Mouse (Mus musculus) heart, adult 2 months (tissue): ENCODE data around the gene Slco4c1. TPM values are rescaled to one million over a fixed set of nuclear protein-coding genes. Genes with fewer than 3 reads are reported as not detected.

Experiments
- DNase-seq, 2 experiments: peaks; one replicate each; pipeline ENCODE4 v3.0.0; 2021
- H3K27ac ChIP-seq: fragments of 200-600 bp; 2 replicates; pipeline ENCODE4 v1.8.1; 2022
- H3K27me3 ChIP-seq: fragments of 200-500 bp; 2 replicates; pipeline ENCODE4 v1.6.1; 2012; ENCODE audit warnings: mild to moderate bottlenecking, low read length, inconsistent platforms, mixed read lengths; ENCODE audit not compliant: control insufficient read depth, insufficient read depth
- H3K36me3 ChIP-seq: fragments of 200-500 bp; 2 replicates; pipeline ENCODE4 v1.6.1; 2012; ENCODE audit warnings: low read length, inconsistent platforms; ENCODE audit not compliant: control insufficient read depth, insufficient read depth
- H3K4me1 ChIP-seq: fragments of 200-500 bp; 2 replicates; pipeline ENCODE4 v1.6.1; 2011; ENCODE audit warnings: low read length; ENCODE audit not compliant: control insufficient read depth, insufficient read depth
- H3K4me3 ChIP-seq: fragments of 200-600 bp; 2 replicates; pipeline ENCODE4 v1.8.1; 2022
- H3K79me2 ChIP-seq: fragments of 200-500 bp; replicated peaks from 2 replicates; pipeline ENCODE4 v1.6.1; 2012; ENCODE audit warnings: mild to moderate bottlenecking, inconsistent platforms, low read length, moderate library complexity, mixed read lengths; ENCODE audit not compliant: control insufficient read depth, insufficient read depth
- H3K9ac ChIP-seq: fragments of 200-500 bp; 2 replicates; pipeline ENCODE4 v1.6.1; 2012; ENCODE audit warnings: low read depth, mild to moderate bottlenecking, control low read depth, inconsistent platforms, low read length, mixed read lengths
- CTCF ChIP-seq: fragments of 200-600 bp; IDR thresholded peaks from 2 replicates; pipeline ENCODE4 v1.8.1; 2022; ENCODE audit warnings: antibody characterized with exemption, mild to moderate bottlenecking, moderate library complexity
- EP300 ChIP-seq: fragments of 200-500 bp; IDR thresholded peaks from 2 replicates; pipeline ENCODE4 v1.6.1; 2011; ENCODE audit warnings: low read depth, low read length, control low read depth; ENCODE audit not compliant: insufficient read depth
- POLR2A ChIP-seq: fragments of 200-500 bp; IDR thresholded peaks from 2 replicates; pipeline ENCODE4 v1.6.1; 2011; ENCODE audit warnings: mild to moderate bottlenecking, low read depth, low read length, control low read depth; ENCODE audit not compliant: insufficient read depth
- WGBS: fragments of 180-500 bp; shearing (Covaris S2); methylation state at CpG from one replicate; pipeline ENCODE4 v1.1.7; 2018; 5-methylcytosine and 5-hydroxymethylcytosine counted together
- intact Hi-C: fragments of 180-260 bp; cut with DNase I; formaldehyde crosslinking; loops from one replicate; pipeline ENCODE4 v1.15.1; 2025
- long read RNA-seq: library from polyadenylated mRNA; stranded (forward); transcript quantifications from one replicate; pipeline ENCODE4 v2.0.0, GENCODE M21; 2021
- polyA plus RNA-seq: library from polyadenylated mRNA; depleted of rRNA; stranded (reverse); fragments of >200 nt; gene quantifications from 2 replicates; pipeline ENCODE4 v1.2.3, GENCODE M21; 2012; rRNA removed
- total RNA-seq, 2 experiments: library from RNA; stranded (reverse); gene quantifications; 2 replicates each; pipeline ENCODE4 v1.2.3; 2021

Slco4c1 gene
- total RNA-seq (not detected), polyA plus RNA-seq (0.20 TPM in 1 of 2 replicates, not detected in the other)
- long read RNA-seq, result 0 reads

GRCm38 (mm10) chr1:96871528-96872360, at the start of gene Slco4c1:
Gene Slco4c1 (minus strand): TSS chr1:96872171.
- no peaks in the 10 kb centered on the region for H3K4me1 ChIP-seq
- 3% methylated on average over 40 of the region's 40 CpGs for WGBS
- no peak for TF ChIP-seq EP300
- TF ChIP-seq CTCF, result no peak
- TF ChIP-seq POLR2A, result no peak
- intact Hi-C loops, result no loop called here
- H3K4me3 ChIP-seq, result 0 out of 2 replicates have a peak within 1 kb of the TSS, but pooled peaks have one; percentile 6
- H3K27me3 ChIP-seq, result peaks cover 3% of the 10 kb centered on the region; the same call in 1 of the 2 replicates
- no peaks in the 10 kb centered on the region for H3K79me2 ChIP-seq
- H3K36me3 ChIP-seq, result no peaks in the 10 kb centered on the region
- no peak within 1 kb of the TSS for H3K27ac ChIP-seq
- peak in 1 of 2 experiments; percentile 9 for DNase-seq
- no peak within 1 kb of the TSS for H3K9ac ChIP-seq

- no peaks in the 10 kb centered on the region for H3K27me3 ChIP-seq
- intact Hi-C loops, result no loop called here
- H3K4me3 ChIP-seq, result no peak overlapping the region
- TF ChIP-seq EP300, result no peak
- TF ChIP-seq CTCF, result no peak
- TF ChIP-seq POLR2A, result no peak
- H3K36me3 ChIP-seq, result no peaks in the 10 kb centered on the region
- H3K79me2 ChIP-seq, result no peaks in the 10 kb centered on the region
- no peak overlapping the region for H3K9ac ChIP-seq
- no peaks in the 10 kb centered on the region for H3K4me1 ChIP-seq
- DNase-seq, result no peak
- H3K27ac ChIP-seq, result no peak overlapping the region
These were observed 45.4 kb upstream of the Slco4c1 start for GRCm38 (mm10) chr1:96917333-96917732.

GRCm38 (mm10) chr1:96883788-96884187, 11.8 kb upstream of the Slco4c1 start:
- no peak for DNase-seq
- TF ChIP-seq POLR2A, result no peak
- no peak for TF ChIP-seq EP300
- TF ChIP-seq CTCF, result no peak
- intact Hi-C loops, result no loop called here
- H3K79me2 ChIP-seq, result no peaks in the 10 kb centered on the region
- H3K4me1 ChIP-seq, result no peaks in the 10 kb centered on the region
- H3K27me3 ChIP-seq, result no peaks in the 10 kb centered on the region
- no peak overlapping the region for H3K27ac ChIP-seq
- no peak overlapping the region for H3K4me3 ChIP-seq
- H3K36me3 ChIP-seq, result no peaks in the 10 kb centered on the region
- no peak overlapping the region for H3K9ac ChIP-seq

- Histone ChIP-seq H3K27me3 (no peaks in the 10 kb centered on the region), H3K27ac (no peak overlapping the region), H3K9ac (no peak overlapping the region), H3K79me2 (no peaks in the 10 kb centered on the region), H3K36me3 (no peaks in the 10 kb centered on the region), H3K4me3 (no peak overlapping the region), H3K4me1 (no peaks in the 10 kb centered on the region)
- WGBS, result 72% methylated on average over 1 of the region's 1 CpGs
- no peak for TF ChIP-seq POLR2A
- no peak for TF ChIP-seq CTCF
- TF ChIP-seq EP300, result no peak
- intact Hi-C loops, result no loop called here
- DNase-seq, result no peak
These were observed 6.6 kb upstream of the Slco4c1 start for GRCm38 (mm10) chr1:96878572-96878971.

GRCm38 (mm10) chr1:96876076-96876475, 4.1 kb upstream of the Slco4c1 start:
- intact Hi-C loops, result no loop called here
- TF ChIP-seq POLR2A (no peak), CTCF (no peak), EP300 (no peak)
- no peak for DNase-seq
- WGBS, result 61% methylated on average over 1 of the region's 1 CpGs
- Histone ChIP-seq H3K79me2 (no peaks in the 10 kb centered on the region), H3K27ac (no peak overlapping the region), H3K9ac (no peak overlapping the region), H3K27me3 (peaks cover 3% of the 10 kb centered on the region; the same call in 1 of the 2 replicates), H3K36me3 (no peaks in the 10 kb centered on the region), H3K4me3 (no peak overlapping the region), H3K4me1 (no peaks in the 10 kb centered on the region)

GRCm38 (mm10) chr1:96874636-96875035, 2.7 kb upstream of the Slco4c1 start:
- no peak for DNase-seq
- Histone ChIP-seq H3K79me2 (no peaks in the 10 kb centered on the region), H3K4me1 (no peaks in the 10 kb centered on the region), H3K9ac (no peak overlapping the region), H3K27me3 (peaks cover 3% of the 10 kb centered on the region; the same call in 1 of the 2 replicates), H3K4me3 (no peak overlapping the region), H3K27ac (no peak overlapping the region), H3K36me3 (no peaks in the 10 kb centered on the region)
- no peak for TF ChIP-seq CTCF
- TF ChIP-seq POLR2A, result no peak
- TF ChIP-seq EP300, result no peak
- intact Hi-C loops, result no loop called here
- WGBS, result 45% methylated on average over 1 of the region's 1 CpGs
